Comparison of ENCODE assay signal across 15 mouse cellular contexts in genomic region chr13:95685736-95686135, GRCm38 (mm10). TPM values are rescaled to one million over a fixed set of nuclear protein-coding genes. Genes with fewer than 3 reads are reported as not detected.
DNase-seq lines count a peak whose midpoint lies in the region; ATAC-seq and TF ChIP-seq lines count a peak whose summit lies in the region.
"Had no signal": no experiment of that assay in that cellular context is flagged by ENCODE, and none has a peak within 500 bp of the region (broad histone marks: within the 10 kb centered on the region; RNA-seq: fewer than 3 reads in every experiment).

No protein-coding gene starts in this region.

- H3K27me3 ChIP-seq in thymus, adult 2 months (ENCODE audit: control insufficient read depth, insufficient read depth, low read length): no peaks in the 10 kb centered on the region
- H3K27me3 ChIP-seq: limb, embryonic 12.5 days; midbrain, embryonic 12.5 days had no signal

- TF ChIP-seq POLR2A in thymus, adult 2 months (IDR thresholded peaks at IDR 0.05; ENCODE audit: control insufficient read depth, extremely low read depth, insufficient read depth, low read length, poor library complexity): no peak

- ATAC-seq in CD4-positive, CD25-positive, alpha-beta regulatory T cell, adult 4 months: peak; percentile 88
- ATAC-seq in granulocyte monocyte progenitor cell, adult 5-6 weeks (replicated peaks; ENCODE audit: poor library complexity, severe bottlenecking): peak; percentile 96
- ATAC-seq in megakaryocyte progenitor cell, adult 5-6 weeks (replicated peaks; ENCODE audit: poor library complexity): peak; percentile 91
- ATAC-seq: intestine, embryonic 16.5 days had no signal

- WGBS in thymus, adult 2 months: 2% methylated on average over 5 of the region's 5 CpGs

- H3K4me3 ChIP-seq in thymus, adult 2 months (ENCODE audit: control insufficient read depth, insufficient read depth, low read length): no peak overlapping the region
- no peak overlapping the region for H3K4me3 ChIP-seq in left cerebral cortex, adult 2 months
- H3K4me3 ChIP-seq: forebrain, embryonic 10.5 days; limb, embryonic 12.5 days; midbrain, embryonic 12.5 days had no signal

- H3K36me3 ChIP-seq in thymus, adult 2 months (ENCODE audit: control insufficient read depth, insufficient read depth, low read length): peaks cover 7% of the 10 kb centered on the region

- no peak overlapping the region for H3K27ac ChIP-seq in thymus, adult 2 months (ENCODE audit: control insufficient read depth, insufficient read depth, low read length)
- H3K27ac ChIP-seq in left cerebral cortex, adult 2 months: no peak overlapping the region
- H3K27ac ChIP-seq: forebrain, embryonic 10.5 days; limb, embryonic 12.5 days; midbrain, embryonic 12.5 days had no signal

- peak; percentile 37 for DNase-seq in thymus, adult 2 months
- DNase-seq in left cerebral cortex, adult 2 months (ENCODE audit: extremely low spot score in 1 of 2, low spot score in 2 of 2): no peak
- no peak for DNase-seq in embryo, embryonic 11 days
- DNase-seq in layer of hippocampus, postnatal 10 days (ENCODE audit: low spot score in 2 of 2): no peak
- DNase-seq: adrenal gland, postnatal 25 days; cerebellum, adult 11-12 months; kidney, postnatal 4 days; right cerebral cortex, postnatal 25 days had no signal

- no peak for TF ChIP-seq CTCF in thymus, adult 2 months (IDR thresholded peaks at IDR 0.05; ENCODE audit: borderline replicate concordance, control insufficient read depth, extremely low read depth, insufficient read depth, low read length, poor library complexity)
- no peak for TF ChIP-seq CTCF in left cerebral cortex, adult 2 months (IDR thresholded peaks at IDR 0.05)

- intact Hi-C loops in left cerebral cortex, adult 2 months (cut with DNase I): no loop called here

- no peaks in the 10 kb centered on the region; the same call in 1 of the 2 replicates for H3K4me1 ChIP-seq in thymus, adult 2 months (replicated peaks; ENCODE audit: control insufficient read depth, insufficient read depth, low read length)
- H3K4me1 ChIP-seq: forebrain, embryonic 10.5 days; limb, embryonic 12.5 days; midbrain, embryonic 12.5 days had no signal

RNA-seq across cellular contexts. Expression of gene F2rl2, which starts 10.9 kb away (rescaled TPM):
- polyA plus RNA-seq in CD4-positive, CD25-positive, alpha-beta regulatory T cell, adult 4 months (2017; shearing (Covaris generic)): 1 to 10 TPM; 3.9 to 4.3 TPM
- total RNA-seq in granulocyte monocyte progenitor cell, adult 5-6 weeks (2014; fragmentation: Nextera tagmentation): not detected in 2 replicates
- total RNA-seq in granulocyte monocyte progenitor cell, adult 5-6 weeks (2017): 0.09 and 1.1 TPM in 2 replicates
- total RNA-seq in megakaryocyte progenitor cell, adult 5-6 weeks (2015): 0.73 and 1.0 TPM in 2 replicates
- total RNA-seq in megakaryocyte progenitor cell, adult 5-6 weeks (2017): 0.07 TPM in 1 of 2 replicates, not detected in the other
- polyA plus RNA-seq in thymus, adult 2 months (2012; rRNA removed): 2.1 and 2.4 TPM in 2 replicates
- total RNA-seq in left cerebral cortex, adult 2 months (2021): 1 to 10 TPM; 1.2 to 1.3 TPM
- under 1 TPM; 0.56 to 0.59 TPM for total RNA-seq in layer of hippocampus, postnatal 10 days (2021)
- total RNA-seq: adrenal gland, postnatal 25 days had no signal
